Mouse (Mus musculus): ENCODE data around the gene Hoxa11.

Gene Hoxa11

DNA sequence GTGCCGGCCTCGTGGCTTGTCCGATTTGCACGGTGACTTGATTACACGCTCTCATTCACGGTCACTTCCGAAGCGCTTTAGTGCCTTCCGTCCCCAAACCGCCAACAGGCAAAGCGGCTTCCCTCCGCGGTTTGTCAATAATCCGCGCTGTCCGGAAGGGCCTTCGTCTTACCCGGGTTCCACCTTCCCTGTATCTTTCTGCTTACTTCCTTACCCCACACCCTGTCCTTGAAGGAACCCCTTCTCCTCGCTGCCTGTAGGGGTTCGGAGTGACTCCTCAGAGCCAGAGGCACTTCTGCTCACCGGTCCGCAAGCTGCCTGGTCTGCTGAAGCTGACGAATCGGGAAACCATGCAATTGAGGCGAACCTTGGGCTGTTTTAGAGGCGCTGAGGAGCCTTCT, 793 bp upstream of the Hoxa11 start:
- no peak for DNase-seq

DNA sequence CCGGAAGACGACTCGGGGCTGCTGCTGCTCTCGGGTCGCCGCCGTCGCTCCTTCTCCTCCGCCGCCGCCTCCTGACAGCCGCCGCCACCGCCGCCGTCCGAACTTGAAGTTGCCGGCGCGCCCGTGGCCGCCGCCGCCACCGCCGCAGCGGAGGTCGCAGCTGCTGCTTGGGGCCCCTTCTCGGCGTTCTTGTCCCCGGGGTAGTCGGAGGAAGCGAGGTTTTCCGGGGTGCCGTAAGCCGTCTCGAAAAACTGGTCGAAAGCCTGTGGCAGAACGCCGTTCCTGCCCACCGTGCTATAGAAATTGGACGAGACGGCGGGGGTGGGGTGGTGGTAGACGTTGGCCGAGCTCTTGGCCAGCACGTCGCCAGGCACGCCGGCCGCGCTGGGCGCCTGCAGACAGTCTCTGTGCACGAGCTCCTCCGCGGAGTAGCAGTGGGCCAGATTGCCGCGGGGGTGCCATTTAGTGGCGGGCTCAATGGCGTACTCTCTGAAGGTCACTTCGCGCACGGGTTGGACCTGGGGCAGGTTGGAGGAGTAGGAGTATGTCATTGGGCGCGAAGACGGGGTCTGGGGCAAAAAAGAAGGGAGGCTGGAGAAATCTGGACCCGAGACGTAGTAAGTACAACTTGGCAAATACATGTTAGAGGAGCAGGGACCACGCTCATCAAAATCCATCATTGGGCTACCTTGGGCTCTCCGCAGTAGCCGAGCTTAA, 412 bp downstream of the Hoxa11 start:
- DNase-seq: no peak

DNA sequence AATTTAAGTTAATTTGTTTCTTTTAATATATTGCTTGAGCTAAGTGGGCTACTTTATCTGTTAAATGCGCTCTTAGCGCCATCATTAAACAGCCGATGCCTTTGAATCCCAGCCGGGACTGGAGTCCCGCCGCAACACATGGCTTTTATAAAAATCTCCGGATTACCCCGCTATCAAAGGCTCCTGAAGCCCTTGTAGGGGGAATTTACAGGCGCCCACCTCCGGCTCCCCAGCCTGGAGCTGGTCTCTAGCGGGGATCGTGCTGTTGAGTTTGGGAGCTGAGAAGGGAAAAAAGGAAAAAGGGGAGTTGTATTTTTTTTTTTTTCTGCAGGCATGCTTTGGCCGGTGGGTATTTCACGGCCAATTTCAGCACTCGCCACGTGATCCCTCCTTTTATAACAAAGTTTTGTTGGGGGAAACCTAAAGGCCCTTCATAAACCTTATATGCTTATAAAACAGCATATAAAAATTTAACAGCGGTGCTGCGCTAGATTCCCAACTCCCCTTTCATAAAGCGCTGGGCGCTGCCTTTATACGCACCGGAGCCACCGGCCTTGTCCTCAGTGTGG, 1.1 kb downstream of the Hoxa11 start:
- DNase-seq: no peak

DNA sequence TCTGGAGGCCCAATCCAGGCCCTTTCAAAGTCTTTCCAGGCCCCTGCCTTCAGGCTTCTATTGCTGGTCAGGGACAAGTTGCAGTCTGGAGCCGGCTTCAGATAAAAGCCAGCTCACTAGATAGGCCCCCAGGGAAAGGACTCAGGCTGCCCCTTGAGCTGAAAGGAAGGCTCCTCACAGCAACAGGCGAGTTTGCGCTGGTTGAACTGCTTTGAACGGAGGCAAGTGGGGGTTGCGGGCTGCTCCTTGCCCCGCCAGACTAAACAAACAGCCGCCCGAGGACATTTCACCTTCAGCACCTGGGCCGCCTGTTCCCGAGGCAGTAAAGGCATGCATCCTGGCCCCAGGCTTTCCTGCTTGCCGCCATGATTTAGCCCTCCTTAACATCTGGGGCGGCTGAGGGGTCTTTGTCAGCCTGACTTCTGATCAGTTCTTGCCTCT, 1.9 kb downstream of the Hoxa11 start:
- peak; percentile 4 for DNase-seq

DNA sequence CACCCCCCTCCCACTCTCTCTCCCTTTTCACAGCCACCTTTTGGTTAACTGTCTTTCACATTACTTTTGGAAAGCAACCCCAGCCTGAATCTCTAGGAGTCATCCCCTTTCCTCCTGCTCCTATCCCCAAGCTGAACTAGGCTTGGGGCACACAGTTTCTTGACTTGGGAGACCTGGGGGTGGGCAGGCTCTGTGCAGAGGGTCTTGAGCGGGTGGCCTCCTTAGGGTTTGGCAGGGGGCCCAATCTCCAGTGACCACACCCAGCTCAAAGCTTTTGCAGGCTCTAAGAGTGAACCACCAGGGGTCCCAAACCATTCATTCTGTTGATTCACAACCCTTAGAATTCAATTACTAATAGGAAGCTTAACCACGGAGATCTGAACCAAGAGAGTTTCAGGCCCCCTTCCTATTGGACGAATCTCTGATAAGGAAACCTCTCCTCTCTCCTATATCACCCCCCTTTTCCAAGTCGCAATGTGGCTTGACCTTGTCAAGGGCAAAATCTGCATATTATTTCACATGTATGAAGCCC, 2.7 kb downstream of the Hoxa11 start:
- no peak for DNase-seq

DNA sequence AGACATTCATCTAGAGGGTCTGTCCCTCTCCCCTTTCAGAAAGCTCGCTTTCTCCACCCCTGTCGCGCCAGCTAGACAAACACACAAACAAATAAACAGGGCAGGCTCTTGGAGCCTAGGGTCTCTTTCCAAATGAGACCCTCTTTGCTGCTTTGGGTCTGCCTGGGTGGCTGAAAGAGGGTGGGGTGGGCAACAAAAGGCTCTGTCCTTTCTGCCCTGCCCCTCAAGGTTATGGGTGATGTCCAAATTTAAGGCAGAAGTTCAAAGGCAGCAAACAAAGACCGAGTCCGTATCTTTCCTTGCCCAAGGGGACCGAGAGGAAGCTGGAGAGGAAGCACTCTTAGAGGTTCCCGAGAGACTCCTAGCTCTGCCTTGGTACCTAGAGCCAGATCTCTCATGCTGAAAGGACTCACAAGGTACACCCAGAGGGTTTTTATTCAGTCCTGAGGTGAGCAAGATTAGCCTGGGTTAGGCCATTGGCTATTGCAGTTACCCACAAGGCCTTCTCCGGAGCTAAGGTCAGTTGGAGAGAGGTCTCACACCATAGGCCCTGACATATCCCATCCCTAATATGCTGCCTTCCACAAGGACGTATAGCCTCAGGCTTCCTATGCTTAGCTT, 4.5 kb downstream of the Hoxa11 start:
- no peak for DNase-seq

DNA sequence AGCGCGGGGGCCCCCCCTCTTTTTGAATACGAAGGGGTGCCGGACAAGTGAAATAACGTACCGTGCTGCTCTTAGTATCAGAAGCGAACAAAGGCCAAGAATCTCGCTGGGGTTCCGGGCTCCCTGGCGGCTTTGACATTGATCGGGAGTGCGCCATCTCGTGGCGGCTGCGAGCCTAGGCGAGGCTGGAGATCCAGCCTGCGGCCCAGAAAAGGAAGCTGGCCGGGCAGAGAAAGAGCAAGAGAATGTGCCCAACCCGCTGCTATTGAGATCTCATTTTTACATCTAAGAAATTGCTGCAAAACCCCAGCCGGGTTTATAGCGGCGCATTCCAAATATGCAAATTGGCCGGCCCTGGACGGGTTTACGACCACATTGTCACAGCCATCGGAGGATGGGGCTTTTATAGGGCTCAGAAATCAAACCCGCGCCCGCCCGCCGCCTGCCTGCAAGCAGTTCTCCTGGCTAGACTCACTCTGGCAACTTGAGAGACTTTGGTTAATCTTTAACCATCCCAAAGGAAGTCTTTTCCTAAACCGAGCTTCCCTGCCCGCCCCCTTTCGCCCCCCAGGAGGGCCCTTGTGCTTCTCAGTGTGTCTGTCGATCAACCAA, 5.1 kb downstream of the Hoxa11 start, which contains the start of gene Hoxa10:
Gene Hoxa10 (minus strand): TSS at position 466 of the 612 bp plus-strand sequence.
- DNase-seq: no peak

DNA sequence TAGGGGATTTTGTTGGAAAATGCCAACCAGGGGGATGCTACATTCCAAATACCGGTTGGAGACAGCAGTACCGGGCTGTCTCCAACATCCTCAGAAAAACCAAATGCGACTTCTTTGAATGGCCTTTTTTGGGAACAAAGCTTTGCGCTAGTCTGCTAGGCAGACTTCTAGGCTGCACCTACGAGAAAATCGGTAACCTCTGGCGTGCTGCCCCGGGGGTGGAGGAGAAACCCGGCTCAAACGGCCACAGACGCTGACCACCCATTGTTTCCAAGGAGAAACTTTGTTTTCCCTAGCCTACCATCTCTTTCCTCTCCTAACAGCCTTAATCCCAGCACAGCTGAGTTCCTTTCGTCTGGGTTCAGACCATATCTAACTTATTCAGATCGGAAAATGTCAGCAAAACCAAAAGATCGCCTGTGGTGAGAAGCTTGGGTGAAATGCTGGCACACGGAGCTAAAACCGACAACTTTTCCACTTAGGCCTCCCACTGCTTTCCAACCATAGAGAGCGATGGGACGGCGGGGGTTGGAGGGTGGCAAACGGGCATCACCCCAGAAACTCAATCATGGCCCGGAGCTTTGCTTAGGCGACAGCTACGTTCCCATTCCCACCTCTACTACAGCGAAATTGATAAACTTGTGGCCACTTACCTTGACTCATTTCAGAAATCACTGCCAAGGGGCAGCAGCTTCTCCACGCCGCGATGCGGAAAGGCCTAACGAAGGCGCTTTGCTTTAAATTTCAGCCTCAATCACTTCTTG, 5.8 kb downstream of the Hoxa11 start:
- DNase-seq: no peak

DNA sequence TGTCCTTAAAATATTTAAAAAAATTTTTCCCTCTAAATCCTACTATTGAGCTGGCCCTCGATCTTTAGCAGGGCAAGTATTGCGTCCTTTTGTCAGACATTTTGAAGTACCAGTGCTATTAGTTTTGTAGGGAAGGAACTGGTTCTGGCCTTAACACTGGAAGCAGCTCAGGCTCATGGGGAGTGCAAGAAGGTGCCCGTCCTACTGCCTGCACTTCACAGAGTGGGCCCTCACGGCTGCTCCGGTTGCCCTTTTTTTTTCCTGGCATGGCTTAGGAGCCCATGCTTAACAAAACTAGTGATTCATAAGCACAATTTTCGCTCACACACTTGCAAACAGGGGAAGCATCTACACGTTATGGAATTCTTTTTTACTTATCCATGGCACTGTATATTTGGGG, 6.6 kb downstream of the Hoxa11 start:
- DNase-seq: no peak

DNA sequence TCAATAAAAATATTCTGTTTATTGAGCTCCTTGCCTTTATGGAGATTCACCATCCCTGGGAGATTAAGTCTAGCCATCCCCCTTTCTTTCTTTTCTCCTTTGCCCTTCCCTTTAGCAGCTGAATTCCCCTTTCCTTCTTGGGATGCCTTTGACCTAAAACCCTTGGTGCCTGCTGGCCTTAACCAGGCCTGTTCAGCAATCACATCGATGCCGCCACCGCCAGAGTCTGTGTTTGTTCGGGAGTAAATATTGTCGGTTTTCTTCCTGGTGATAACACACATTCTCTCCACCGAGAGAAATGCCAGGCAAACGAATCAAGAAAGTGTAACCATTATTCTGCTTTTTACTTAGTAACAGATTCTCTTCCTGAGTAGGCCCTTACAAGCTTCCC, 7.5 kb downstream of the Hoxa11 start:
- DNase-seq: no peak

DNA sequence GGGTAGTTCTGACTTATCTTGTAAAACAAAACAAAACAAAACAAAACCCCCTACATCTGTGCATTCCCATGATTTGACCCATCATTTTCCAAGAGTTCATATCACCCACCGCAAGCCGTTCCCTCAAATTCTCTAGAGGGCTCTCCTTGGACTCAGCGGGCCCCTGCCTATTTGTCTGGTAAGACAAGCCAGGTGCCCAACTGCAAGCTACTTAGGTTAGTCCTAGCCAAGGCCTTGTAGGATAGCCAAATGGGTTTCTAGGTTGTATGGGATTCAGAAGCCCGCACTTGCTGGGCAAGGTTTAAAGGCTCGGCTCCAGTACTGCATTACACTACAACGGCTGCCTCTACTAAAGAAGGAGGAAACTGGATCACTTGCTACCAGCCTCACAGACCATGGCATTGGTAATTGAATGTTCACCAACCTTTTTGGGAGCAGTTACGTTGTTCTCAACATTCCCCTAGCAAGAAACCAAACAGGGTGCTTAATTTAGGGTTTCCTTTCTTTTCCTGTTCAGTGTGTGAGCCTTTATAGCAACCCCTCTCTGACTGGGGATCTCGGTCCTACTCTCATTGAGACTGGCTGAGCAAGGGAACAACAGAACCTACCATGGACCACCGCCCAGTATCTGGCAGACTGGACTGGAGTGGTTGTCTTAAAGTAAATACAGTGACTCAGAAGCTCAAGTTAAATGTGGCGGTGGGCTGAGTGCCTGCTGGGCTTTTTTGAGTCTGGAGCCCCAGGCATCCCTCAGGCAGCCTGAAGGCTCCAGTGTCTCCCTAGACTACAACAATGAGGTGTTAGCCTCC, 8.1 kb downstream of the Hoxa11 start:
- no peak for DNase-seq

DNA sequence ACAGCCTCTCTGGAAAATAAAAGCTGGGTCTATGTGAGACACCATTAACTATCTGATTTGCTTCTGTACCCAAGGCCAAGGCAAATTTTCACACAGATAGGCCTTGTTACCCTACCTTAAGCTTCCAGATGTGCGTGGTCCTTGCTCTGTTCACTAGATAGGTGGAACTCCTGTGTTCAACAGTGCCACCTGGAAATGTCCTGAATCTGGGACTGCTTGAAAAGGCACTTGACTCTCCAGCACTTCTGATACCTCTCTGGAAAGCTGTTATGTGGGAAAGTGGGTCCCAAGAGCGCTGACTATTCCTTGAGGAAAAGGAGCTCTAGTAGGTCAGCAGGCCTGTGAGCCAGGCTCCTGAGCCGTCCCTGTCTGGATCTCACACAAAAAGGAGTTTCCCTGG, 8.8 kb downstream of the Hoxa11 start:
- DNase-seq: no peak

DNA sequence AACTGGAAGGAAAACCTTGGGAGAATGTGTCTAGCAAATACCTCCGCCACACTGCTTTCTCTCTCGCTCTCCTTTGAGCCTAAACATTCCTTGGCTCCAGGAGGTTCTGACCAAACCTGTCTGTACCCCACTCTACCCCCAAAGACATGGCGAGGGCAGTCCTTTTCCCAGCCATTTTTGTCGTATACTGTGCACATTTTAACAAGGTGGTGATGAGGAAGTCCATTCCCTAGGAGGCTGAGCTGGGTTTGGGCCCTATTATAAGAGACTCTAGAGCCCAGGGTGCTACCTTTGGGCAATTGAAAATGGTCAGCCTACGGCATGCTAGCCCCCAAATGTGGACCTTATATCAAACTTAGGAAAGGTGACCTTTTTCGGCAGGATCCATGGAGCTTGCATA, 9.7 kb downstream of the Hoxa11 start:
- DNase-seq: no peak

DNA sequence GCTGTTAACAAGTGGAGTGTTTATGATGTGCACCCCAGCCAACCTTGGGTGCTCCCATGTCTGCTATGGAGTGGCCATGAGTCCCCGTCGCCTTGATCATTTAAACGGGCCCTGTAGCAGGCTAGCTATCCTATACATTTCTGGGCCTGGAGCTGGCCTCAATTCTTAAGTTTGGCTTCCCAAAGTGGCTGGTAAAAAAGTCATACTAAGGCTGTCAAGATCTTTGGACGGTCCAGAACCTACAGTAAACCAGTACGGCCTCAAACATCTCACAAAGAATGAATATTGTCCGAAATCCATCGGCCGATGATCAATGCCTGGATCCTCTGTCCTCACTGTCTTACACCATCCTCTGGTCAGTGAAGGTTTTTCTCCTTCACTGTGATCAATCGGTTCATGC, 10.3 kb downstream of the Hoxa11 start:
- no peak for DNase-seq

DNA sequence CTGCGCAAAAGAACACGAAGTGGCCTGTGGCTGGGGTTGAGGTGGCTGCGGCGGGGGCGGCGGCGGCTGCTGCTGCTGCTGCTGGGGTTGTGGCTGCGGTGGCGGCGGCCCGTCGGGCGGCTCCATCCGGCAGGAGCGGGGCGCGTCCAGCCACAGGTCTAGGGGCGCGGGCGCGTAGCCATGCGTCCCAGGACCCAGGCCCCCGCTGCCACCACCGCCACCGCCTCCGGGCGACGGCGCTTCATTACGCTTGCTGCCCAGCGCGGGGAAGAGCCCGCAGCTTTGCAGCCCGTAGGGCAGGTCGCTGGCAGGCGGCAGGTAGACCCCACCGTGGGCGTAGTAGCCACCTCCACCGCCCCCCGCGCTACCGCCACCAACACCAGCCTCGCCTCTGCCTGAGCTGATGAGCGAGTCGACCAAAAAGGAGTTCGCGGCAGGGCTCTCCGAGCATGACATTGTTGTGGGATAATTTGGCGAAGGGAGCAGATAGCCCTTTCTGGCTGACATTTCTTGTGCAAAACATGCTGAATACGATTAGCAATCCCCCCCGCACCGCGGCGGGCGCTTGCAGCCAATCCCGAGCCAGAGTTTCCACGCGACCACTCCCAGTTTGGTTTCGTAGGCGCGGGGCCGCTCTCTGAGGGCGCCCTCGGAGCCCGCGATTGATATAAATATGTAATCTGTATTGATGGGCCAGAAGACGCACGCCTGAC, 11.0 kb downstream of the Hoxa11 start:
- DNase-seq: no peak

DNA sequence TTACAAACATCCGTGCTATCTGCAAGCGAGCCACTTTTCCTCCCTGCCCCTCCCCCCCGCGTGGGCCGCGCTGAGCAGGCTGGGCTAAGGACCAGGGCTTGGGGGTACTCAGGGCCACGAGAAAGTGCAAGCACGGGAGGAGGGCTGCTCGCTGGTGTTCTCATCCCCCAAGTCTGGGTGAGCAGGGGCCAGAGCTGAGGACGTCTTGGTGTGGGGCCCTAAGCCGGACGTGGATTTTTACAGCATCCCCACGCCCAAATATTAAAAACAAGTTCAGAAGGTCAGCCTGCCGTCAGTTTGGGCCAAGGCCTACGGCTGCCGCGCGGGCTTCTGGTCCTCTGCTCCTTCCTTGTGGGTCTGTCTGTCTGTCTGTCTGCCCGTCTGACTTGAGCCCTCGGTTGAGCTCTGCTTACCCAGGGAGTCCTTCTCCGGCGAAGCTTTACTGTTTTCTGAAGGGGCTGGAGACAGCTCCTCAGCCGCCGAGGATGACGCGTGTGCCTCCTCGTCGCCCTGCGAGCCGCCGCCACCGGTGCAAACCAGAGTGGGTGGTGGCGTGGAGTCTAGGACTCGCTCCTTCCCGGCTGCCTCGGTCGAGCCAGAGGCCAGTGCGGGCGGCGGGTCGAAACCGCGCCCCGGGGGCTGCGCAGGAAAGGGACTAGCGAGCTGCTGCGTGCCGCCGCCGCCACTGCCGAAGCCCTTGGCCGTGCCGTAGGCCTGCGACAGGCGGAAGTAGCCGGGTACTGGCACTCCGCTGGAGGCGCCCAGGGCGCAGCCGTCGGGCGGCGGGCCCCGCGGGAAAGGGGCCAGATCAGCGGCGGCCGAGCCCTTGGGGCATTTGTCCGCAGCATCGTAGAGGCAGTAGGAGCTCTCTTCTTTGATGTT, 11.8 kb downstream of the Hoxa11 start:
- DNase-seq: peak; percentile 13

DNA sequence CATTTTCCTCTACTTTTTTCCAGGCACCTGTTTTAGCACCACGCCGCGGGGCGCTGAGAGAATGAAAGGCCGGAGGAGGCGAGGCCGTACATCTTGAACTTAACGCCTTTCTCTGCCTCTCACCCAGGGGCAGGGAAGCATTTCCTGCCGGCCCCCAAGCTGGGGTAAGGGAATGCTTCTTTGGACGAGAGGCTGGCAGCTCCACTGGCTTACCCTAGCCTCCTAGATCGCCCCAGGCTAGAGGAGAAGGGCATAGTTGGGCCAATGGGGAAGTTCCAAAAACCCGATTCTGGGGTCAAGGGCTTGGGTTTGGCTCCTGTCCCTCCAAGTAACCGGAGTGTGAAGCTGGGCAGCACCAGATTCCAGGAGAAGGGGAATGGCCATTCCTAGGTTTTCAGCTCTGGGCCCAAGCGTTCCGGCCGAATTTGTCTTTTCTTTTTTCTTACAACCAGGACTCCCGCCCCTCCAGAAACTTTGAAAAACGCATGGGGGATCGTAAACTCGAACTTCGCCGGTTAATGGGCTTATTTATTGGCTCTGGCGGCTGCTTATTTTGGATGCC, 12.5 kb downstream of the Hoxa11 start:
- no peak for DNase-seq

DNA sequence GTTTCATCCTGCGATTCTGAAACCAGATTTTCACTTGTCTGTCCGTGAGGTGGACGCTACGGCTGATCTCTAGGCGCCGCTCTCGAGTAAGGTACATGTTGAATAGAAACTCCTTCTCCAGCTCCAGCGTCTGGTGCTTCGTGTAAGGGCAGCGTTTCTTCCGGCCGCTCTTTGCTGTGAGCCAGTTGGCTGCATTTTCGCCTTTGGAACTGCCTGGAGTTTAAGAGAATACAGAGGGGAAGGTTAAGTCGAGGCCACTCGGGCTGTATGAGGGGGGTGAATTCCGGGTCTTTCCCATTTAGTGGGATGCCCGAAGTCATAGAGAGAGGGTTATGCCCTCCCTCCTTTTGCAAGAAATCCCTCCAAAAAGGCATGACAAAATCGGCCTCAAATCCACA, 13.0 kb downstream of the Hoxa11 start:
- peak; percentile 19 for DNase-seq

DNA sequence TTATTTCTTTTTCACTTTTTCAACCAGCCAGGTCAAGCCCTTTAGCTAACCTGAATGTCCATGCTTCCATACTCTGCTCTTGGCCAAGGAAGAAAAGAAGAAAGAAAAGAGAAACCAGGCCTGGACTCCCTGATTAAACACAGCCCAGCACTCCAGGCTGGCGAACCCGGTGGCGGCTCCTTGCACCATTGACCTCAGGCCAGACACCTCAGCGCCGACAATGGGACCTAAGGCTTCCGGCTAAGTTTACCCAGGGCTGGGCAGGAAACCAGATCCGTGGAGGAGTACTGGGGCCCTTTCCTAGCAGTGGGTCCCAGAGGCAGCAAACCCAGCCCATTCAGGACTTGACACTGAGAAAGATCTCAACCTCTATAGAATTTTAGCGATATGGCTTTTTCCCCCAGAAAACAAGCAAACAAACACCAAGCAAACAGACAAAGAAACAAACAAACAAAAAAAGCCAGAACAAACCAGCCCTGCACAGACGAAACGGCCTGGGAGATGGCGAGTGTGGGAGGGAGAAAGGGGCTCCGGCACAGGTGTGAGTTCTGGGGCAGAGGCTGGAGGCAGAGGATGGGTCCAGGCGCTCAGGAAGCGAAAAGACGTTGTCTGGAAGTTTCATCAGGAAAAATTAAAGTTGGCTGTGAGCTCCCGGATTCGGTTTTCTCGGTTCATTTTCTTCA, 13.6 kb downstream of the Hoxa11 start:
- DNase-seq: no peak
